ENCODE assay signal across 30 mouse cellular contexts in the genomic region with DNA sequence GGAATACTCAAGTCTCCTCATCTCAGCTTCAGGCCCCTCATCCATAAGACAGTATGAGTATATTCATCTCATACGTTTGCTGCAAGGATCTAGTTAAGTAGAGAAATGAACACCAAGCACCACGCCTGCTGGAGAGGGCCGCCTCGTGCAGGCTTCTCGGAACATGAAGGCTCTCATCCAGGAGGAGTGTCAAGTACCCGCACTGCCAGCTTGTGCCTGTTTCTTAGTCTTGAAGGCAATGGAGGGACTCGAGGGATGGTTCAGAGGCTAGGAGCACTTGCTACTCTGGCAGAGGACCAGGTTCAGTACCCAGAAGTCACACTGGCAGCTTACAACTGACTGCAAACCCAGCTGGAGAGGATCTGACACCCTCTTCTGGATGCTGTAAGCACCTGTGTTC. TPM values are rescaled to one million over a fixed set of nuclear protein-coding genes. Genes with fewer than 3 reads are reported as not detected.
A peak's percentile ranks its signal among the peaks of the same experiment; 100 is the strongest.
DNase-seq lines count a peak whose midpoint lies in the region; TF ChIP-seq lines count a peak whose summit lies in the region.
"Had no signal": no experiment of that assay in that cellular context is flagged by ENCODE, and none has a peak within 500 bp of the region (broad histone marks: within the 10 kb centered on the region; RNA-seq: fewer than 3 reads in every experiment).

No protein-coding gene starts in this region.

- no peak overlapping the region for H3K27ac ChIP-seq in layer of hippocampus, adult 2 months
- H3K27ac ChIP-seq: embryonic facial prominence, embryonic 13.5 days; forebrain, embryonic 10.5 days; hindbrain, embryonic 12.5 days; hindbrain, postnatal 0 days; intestine, embryonic 15.5 days; kidney, postnatal 0 days; liver, embryonic 14.5 days; macrophage; midbrain, embryonic 13.5 days had no signal

- DNase-seq in cerebellum, adult 11 months = peak; percentile 7
- DNase-seq in cerebellum, adult 8-10 months = no peak
- peak; percentile 28 for DNase-seq in layer of hippocampus, adult 11-12 months (ENCODE audit: low spot score)
- DNase-seq in layer of hippocampus, adult 2 months (ENCODE audit: low spot score in 2 of 2) = no peak
- DNase-seq in lung, postnatal 10 days = peak; percentile 52
- DNase-seq in retina, postnatal 1 day = no peak
- no peak for DNase-seq in embryo, embryonic 11 days
- DNase-seq in spleen, adult 18-20 months = no peak
- DNase-seq: adrenal gland, adult 2 months; adrenal gland, postnatal 36 days; gastrocnemius, postnatal 10 days; heart, postnatal 14 days; kidney, adult 8-10 months; kidney, postnatal 4 days; layer of hippocampus, adult 9-11 months; liver; right cerebral cortex, postnatal 14 days; thymus, adult 2 months; thymus, postnatal 36 days had no signal

- no peak; the same call in 1 of the 2 replicates for TF ChIP-seq CTCF in layer of hippocampus, adult 2 months (conservative IDR thresholded peaks at IDR 0.05)

- no peak overlapping the region for H3K4me3 ChIP-seq in layer of hippocampus, adult 2 months
- H3K4me3 ChIP-seq: embryonic facial prominence, embryonic 13.5 days; forebrain, embryonic 10.5 days; hindbrain, embryonic 12.5 days; intestine, embryonic 15.5 days; midbrain, embryonic 13.5 days had no signal

RNA-seq across cellular contexts. Expression of a gene that starts 12.2 kb away (rescaled TPM):
- 10 to 100 TPM; 61.2 to 66.7 TPM for total RNA-seq in layer of hippocampus, adult 2 months (2021)
- total RNA-seq: granulocyte monocyte progenitor cell, adult 5-6 weeks; megakaryocyte-erythroid progenitor cell, adult 5-6 weeks had no signal

Comparison
In these comparisons a context has a peak if more than half of its experiments do, and no peak if none do; other contexts are left out.
1. DNase-seq: peak in cerebellum, adult 11 months (single experiment), layer of hippocampus, adult 11-12 months (single experiment) and lung, postnatal 10 days (single experiment); none in cerebellum, adult 8-10 months (single experiment), layer of hippocampus, adult 2 months (0 of 2), retina, postnatal 1 day (single experiment), embryo, embryonic 11 days (single experiment) and spleen, adult 18-20 months (0 of 2).